Mouse (Mus musculus) adrenal gland, postnatal 14 days (tissue): ENCODE results near the gene Sf1. TPM values are rescaled to one million over a fixed set of nuclear protein-coding genes. Genes with fewer than 3 reads are reported as not detected.
A peak's percentile ranks its signal among the peaks of the same experiment; 100 is the strongest.

Experiments
- DNase-seq: peaks from one replicate; pipeline ENCODE4 v3.0.0; 2021; ENCODE audit warnings: mixed read lengths
- total RNA-seq: library from RNA; stranded (reverse); gene quantifications from 2 replicates; pipeline ENCODE4 v1.2.3, GENCODE M21; 2021

Sf1 gene
- total RNA-seq, 1 experiment from 2014 or later, result 210 TPM

DNA sequence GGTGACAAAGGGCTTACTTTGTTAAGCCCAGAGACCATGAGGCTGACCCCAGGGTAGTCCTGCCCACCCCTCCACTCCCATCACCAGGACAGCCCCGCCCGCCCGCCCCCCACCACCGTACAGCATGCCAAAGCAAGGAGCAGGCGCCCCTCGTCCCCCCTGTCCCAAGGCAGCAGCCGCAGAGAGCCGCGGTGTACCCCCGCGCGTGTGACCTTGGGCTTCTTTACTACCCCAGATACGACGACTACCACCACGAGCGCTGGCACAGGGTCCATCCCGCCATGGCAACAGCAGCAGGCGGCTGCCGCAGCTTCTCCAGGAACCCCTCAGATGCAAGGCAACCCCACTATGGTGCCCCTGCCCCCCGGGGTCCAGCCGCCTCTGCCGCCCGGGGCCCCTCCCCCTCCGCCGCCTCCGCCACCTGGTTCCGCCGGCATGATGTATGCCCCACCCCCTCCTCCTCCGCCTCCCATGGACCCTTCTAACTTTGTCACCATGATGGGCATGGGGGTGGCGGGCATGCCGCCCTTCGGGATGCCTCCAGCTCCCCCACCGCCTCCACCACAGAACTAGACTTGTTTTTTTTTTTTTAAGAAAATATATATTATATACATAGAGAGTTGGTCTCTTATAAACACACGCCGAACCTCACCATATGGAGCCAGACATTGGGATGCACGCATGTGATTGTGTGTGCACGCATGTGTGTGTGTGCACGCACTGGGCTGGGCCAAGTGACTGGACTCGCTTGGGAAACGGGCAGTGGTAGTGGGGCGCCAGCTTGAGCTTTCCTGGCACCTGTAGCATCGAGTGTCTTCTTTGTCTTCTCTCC is 12.1 kb downstream of the Sf1 start:
- DNase-seq, result no peak

DNA sequence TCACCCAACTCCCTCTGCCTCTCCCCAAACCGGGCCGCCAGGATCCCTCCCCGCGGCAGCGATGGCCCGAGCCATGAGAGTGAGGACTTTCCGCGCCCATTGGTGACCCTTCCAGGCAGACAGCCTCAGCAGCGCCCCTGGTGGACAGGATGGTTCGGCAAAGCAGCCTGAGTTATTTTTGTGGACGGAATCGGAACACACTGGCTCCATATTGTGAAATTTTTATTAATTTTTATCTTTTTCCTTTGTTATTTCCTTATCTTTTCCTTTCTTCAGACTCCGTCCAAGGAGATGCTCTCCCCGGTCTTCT is 12.7 kb downstream of the Sf1 start:
- peak; percentile 88 for DNase-seq

DNA sequence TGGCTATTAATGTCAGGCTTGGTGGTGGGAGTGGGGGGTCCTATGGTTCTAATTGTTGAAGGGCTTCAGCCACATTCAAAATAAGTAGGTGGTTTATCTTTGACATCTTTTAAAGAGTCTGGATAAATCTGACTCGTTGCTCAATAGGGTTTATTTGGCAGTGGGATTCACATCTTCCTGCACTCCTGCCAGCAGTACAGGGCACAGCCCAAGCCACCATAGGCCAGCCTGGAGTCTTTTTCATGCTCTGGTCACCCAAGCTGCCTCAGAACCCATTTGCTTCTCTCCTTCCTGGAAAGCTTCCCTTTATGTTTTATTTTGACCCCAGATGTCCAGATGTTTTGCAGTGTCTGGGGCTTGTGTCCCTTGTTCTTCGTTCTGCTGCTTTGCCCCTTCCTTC is 13.2 kb downstream of the Sf1 start:
- DNase-seq, result no peak

DNA sequence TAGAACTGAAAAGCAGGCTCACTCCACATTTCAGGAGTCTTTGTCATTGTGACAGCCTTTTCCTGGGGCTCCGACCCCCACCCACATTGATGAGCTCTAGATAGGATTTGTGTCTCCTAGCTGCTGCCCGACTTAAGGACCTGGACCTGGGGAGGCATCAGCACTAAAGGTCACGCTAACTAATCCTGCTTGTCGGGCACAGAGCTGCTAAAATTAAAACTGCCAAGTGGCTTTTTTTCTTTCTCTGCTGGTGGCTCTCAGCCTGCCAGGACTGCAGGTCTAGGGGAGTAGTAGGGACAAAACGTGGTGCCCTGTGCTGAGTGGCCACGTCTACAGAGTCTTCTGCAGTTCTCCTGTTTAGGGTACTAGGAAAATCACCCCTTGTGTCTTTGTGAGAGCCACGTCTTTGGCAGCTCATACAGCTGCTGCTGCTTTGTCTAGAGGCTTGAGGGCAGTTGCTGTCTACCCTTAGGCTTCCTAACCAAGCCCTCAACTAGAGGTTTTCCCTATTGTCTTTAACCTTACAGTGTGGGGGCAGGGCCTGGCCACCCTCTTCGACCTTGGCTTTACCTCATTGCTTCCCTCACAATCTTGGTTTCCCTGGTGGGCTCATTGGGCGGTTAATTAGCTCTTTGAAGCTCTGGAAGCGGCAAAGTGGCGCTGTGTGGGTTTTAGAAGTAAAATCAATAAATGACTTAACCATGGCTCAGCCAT is 14.0 kb downstream of the Sf1 start:
- no peak for DNase-seq

DNA sequence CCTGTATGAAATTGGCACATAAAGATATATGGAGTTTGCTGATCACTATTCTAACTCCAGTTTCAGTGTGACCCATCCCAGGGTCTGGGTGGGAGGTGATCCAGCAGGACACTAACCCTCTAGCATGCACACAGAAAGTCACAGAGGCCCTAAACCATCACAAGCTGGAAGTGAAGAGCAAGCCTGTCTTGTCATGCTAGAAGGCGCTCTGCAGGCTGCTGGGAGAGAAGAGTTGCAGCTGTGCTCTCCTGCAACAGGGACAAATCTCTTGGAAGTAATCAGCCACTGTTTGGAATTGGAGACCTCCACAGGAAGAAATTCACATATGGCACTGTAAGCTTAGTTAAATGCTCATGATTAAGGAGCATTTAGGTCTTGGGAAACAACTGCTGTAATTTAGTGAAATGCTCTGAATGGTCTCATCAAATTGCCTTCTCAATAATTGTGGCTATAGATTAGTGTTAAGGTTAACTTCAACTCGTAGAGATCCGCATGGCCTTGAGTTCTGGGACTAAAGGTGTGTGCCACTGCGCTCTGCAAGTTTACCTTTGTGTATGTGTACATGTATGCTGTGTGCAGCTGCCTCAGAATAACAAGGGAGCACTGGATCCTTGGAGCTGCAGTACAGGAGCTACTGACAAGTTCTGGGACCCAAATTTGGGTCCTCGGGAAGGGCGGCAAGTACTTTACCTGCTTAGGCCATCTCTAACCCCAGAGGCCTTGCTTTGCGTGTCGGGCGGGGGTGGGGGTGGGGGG is 17.1 kb downstream of the Sf1 start:
- DNase-seq, result no peak

DNA sequence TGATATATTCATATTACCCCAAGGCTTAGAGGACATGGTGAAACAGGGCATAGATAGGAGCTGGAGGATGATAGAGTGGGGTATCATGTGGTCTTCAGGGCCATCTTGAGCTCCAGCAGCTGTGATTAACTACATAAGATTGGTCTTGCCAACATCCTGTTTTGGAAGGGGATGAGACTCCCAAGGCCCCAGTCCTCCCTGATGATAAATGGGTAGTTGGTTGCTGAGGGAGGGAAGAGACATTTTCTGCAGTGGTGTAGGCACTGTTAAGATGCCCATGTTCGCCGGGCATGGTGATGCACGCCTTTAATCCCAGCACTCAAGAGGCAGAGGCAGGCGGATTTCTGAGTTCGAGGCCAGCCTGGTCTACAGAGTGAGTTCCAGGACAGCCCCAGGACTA is 17.7 kb downstream of the Sf1 start:
- peak; percentile 62 for DNase-seq

DNA sequence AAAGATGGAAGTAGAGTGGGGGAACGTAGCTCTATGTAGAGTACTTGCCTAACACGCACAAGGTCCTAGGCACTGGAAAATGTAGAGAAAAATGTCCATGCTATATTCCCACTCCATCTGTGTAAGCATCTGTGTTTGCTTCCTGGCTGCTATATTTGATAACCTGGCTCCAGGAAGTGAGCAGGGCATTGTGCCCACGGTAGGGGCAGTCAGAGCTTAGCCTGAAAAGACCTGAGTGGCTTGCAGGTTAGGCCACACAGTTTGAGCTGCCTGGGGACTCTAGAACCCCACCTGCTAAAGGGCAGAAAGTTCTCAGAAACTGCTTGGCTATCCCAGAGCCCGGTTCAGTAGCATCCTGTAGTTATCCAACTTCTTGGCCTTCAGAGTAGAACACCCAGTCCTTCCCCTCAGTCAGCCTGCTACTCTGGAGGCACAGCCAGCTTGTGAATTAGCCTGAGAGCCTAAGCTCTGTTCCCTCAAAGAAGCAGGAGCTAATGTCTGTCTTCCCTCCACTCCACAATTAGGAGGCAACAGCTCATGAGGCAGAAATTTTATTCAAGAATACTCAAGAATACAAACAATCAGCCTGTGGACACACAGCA is 18.9 kb downstream of the Sf1 start:
- no peak for DNase-seq

DNA sequence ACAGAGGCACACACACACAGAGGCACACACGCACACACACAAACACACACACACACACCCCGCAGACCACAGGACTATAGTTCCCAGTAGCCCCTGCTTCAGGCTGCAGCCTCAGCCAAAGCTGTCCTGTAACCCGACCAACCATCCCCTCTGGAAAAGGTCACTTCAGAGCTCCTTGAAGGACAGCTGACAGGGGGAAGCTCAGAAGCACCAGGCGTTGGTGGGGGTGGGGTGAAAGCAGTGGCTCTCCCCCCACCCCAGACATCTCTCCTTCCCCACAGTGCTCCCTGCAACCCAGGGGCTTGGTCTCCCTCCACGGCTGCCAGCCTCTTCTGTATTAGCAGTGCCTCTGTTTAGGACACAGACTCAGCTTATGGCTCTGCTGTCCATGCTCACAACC is 20.0 kb downstream of the Sf1 start:
- peak; percentile 38 for DNase-seq

DNA sequence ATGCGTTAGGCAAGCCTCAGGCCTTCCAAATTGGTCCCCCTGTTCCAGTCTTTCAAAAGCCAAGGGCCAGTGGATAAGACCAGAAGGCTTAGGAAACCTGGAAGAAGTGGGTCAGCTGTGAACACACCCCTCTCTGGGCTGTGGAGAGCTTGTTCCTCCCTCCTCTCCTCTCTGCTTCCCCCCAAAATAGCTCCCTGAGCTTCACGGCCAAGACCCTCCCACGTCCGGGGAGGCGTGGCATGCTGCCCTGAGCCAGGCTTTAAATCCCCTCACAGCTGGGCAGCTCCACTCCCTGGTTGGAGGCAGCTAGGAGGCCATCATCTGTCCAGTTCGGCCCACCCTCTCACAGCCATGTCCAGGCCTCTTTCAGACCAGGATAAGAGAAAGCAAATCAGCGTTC is 20.6 kb downstream of the Sf1 start, which contains the start of gene Pygm:
TSS of gene Pygm (plus strand) at position 272 of the 400 bp plus-strand sequence.
- peak; percentile 77 for DNase-seq

DNA sequence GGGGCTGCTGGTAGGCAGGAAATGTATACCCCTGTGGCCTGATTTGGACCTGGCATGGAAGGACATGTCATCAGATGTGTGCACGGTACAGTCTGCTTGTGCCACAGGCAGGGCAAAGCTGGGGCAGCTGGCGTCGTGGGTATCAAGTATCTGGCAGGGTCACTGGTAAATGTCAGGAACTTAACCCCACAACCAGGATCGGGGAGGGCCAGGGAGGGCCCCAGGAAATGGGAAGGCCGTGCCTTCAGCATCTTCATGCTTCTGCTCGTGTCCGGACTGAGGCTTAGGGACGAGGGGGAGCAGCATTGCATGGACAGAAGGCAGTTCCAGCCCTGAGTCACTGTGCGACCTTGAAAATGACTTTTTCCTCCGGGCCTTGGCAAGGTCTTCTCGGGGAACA is 21.5 kb downstream of the Sf1 start:
- peak; percentile 71 for DNase-seq

DNA sequence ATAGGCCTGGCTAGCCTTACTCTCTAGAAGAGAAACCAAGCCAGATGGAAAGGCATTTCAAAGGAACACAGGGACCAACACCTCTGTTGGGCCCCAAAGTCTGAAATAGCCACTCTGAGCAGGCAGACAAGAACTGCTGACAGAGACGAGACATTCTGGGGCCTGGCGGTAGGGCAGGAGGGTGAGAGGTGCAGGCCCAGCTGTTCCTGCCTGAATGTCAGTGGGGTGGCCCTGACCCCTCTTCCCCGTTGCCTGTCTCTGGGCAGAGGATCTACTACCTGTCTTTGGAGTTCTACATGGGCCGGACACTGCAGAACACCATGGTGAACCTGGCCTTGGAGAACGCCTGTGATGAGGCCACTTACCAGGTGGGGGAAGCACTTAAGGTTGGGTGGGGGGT is 21.9 kb downstream of the Sf1 start:
- peak; percentile 35 for DNase-seq

DNA sequence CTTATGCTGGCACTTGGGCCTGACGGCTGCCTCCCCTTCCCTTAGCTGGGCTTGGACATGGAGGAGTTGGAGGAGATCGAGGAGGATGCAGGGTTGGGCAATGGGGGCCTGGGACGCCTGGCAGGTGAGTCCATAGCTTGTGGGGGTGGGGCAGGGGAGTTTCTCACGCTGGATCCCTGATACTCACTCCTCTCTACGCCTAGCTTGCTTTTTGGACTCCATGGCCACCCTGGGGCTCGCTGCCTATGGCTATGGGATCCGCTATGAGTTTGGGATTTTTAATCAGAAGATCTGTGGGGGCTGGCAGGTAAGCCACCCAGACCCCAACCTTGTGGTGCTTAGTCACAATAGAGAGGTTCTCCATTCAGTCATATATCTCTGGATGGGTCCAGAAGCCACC is 22.3 kb downstream of the Sf1 start:
- DNase-seq, result peak; percentile 6

DNA sequence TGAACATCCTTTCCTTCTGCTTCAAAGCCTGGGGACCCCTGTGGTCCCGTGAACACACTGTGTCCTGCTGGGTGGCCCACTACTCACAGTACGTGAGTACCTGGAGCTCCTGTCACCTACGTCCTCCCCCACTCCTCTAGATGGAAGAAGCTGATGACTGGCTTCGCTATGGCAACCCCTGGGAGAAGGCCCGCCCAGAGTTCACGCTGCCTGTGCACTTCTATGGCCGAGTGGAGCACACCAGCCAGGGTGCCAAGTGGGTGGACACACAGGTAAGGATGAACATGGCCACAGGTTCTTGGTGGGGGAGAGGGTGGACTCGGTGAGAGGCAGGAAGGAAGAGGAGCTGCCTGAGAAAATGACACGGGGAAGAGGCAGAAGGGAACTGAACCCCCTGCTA is 22.7 kb downstream of the Sf1 start:
- DNase-seq, result peak; percentile 5

DNA sequence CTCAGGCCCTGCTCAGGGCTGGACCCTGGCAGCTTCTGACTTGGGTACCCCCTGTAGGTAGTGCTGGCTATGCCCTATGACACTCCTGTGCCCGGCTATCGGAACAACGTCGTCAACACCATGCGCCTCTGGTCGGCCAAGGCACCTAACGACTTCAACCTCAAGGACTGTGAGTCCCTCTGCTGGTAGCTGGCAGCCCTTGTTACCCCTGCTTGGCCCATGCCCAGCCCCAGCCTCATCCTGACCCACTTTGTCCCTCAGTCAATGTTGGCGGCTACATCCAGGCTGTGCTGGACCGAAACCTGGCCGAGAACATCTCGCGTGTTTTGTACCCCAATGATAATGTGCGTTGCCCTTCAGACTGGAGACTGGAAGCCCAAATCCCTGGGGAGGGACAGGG is 24.5 kb downstream of the Sf1 start:
- DNase-seq, result peak; percentile 77

DNA sequence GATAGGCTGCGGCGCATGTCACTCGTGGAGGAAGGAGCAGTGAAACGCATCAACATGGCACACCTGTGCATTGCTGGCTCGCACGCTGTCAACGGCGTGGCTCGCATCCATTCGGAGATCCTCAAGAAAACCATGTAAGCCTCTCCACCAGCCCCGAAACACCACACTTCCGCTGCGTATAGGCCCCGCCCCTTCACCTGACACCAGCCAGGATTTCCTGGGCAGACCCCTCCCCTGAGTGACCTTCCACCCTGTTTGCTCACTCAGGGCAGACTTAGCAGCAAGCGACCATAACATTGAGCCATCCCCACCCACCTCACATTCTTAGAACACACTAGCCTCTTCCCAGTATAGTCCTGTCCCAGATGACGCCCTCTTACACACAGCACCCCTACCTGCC is 26.3 kb downstream of the Sf1 start:
- DNase-seq, result no peak

DNA sequence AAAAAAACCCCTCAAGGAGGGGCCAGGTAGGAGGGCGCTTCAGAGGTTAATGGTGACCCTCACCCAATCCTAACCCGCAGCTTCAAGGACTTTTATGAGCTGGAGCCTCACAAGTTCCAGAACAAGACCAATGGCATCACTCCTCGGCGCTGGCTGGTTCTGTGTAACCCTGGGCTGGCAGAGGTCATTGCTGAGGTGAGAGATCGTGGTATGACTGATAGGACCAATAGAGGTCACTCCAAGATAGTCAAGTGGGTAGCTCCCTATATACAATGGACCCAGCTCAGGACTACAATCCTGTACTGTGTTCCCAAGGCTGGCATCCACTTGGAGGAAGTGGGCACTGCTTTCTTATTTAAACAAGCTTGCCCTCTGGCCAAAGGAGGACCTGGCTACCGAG is 26.8 kb downstream of the Sf1 start:
- DNase-seq, result no peak

DNA sequence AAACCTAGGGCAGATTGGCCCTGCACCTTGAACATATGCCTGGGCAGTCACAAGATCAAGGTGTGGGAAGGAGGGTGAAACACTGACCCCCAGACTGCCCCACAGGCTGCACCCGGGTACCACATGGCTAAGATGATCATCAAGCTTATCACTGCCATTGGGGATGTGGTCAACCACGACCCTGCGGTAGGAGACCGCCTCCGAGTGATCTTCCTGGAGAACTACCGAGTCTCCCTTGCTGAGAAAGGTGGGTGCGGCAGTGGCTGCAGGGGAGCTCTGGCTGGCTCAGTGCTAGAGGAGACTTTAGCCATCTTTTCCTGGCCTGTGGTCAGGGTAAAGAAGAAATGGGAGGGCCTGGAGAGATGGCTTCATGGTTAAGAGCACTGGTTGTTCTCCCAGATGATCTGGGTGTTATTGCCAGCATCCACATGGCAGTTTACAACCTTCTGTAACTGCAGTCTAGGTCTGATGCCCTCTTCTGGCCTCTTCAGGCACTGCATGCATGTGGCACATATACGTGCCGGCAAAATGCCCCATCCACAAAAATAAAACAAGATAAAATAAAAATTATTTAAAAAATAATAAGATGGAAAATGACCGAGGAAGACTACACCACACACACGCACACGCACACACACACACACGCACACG is 29.4 kb downstream of the Sf1 start:
- DNase-seq, result no peak

DNA sequence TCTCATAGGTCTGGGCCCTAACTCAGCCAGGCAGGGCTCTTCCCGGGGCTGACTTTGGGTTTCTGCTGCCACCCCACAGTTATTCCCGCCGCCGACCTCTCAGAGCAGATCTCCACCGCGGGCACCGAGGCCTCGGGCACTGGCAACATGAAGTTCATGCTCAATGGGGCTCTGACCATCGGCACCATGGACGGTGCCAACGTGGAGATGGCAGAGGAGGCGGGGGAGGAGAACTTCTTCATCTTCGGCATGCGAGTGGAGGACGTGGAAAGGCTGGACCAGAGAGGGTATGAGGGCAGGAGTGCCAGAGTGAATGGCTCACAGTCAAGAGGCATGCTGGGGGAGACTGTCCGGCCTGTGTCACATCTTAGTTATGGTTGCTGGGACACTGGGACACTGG is 30.1 kb downstream of the Sf1 start:
- no peak for DNase-seq

DNA sequence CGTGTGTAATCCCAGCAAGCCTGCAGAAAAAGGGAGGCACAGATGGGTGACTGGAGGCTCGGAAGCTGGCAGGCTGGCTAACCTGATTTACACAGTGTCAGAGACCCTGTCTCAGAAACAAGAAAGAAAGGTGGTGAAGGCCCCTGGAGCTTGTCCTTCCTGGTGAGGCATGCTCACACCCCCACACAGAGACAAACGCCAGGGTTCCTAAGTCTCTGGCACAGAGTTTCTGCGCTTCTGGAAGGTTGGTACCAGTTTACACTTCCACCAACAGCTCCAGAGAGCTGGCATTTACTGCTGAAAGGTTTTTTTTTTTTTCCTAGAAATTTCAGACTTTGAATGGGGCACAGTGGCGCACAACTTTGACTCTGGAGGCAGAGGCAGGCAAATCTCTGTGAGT is 32.7 kb downstream of the Sf1 start:
- DNase-seq, result no peak

DNA sequence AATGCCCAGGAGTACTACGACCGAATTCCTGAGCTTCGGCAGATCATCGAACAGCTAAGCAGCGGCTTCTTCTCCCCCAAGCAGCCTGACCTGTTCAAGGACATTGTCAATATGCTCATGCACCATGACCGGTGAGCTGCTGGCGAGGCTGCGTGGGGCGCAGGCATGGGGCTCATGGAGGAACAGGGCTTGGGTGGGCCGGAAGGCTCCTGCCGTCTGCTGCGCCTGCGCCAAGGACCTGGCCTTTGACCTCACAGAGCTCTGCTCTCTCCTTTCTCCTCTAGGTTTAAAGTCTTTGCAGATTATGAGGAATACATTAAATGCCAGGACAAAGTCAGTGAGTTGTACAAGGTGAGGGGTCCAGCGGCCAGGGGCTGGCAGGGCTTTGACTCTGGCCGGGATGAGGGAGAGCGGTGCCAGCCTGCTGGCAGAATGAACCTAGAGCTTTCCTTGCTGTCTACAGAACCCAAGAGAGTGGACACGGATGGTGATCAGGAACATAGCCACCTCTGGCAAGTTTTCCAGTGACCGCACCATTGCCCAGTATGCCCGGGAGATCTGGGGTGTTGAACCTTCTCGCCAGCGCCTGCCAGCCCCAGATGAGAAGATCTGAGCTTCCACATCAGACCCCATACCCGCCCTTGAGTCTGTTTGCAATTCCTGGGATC is 34.2 kb downstream of the Sf1 start:
- no peak for DNase-seq

DNA sequence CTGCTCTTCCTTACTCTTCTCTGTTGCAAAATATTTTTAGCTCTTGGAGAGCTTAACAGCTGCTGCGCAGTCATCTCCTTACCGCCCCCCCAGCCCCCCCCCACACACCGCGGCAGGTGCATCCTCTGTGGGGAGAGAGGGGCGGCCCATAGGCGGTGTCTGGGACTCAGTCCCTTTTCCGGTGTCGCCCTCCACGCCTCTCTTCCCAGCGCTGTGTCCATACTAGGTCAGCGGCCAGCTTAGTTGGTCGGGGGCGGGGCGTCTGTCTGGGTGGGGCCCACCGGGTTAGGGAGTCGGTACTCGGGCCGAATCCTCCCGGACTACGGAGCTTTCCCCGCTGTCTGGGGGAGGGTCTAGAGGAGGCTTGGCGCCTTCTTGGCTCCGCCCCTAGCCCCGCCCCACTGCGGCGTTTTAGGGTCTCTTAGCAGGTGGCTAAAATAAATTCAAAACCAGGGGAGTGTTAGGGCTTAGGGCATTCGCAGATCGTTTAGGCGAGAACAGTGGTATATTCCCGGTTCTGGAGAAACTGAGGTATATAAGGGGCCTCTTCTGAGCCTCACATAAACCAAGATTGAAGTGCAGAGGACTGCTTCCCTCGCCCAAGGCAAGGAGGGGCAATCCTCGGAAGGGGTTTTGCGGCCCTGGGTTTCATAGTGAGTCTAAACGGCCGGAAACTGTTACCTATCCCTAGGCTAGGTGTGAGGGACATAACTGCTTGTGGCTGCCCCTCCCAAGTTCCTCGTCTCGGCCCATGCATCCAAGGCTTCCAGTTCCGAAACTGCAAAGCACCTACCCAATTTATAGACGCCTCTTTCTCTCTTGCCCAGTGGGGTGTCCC is 35.2 kb downstream of the Sf1 start:
- DNase-seq, result peak; percentile 81
